Mouse (Mus musculus): Measurements from ENCODE around the gene Sugt1.

GRCm38 (mm10) chr14:79658286-79658685, 70.8 kb downstream of the Sugt1 start:
- no peak for TF ChIP-seq GATA1 (IDR thresholded peaks at IDR 0.05; ENCODE audit: borderline replicate concordance, low read length)
- TF ChIP-seq FLI1 (IDR thresholded peaks at IDR 0.05; ENCODE audit: low read length): no peak
